Mouse (Mus musculus): ENCODE results near the gene Catsperz. TPM values are rescaled to one million over a fixed set of nuclear protein-coding genes. Genes with fewer than 3 reads are reported as not detected.
"Not testable (repeated sequence)": the region's sequence is repeated elsewhere in the genome, so short reads cannot be mapped to it uniquely, and the experiment has no call there.

Gene Catsperz
- polyA plus RNA-seq, 1 experiment from 2014 or later, result 2.3 TPM

GRCm38 (mm10) chr19:6904846-6905245 lies 20.3 kb downstream of the Catsperz start:
- peaks cover 14% of the 10 kb centered on the region for H3K4me1 ChIP-seq (replicated peaks)

GRCm38 (mm10) chr19:6903031-6903430 lies 22.1 kb downstream of the Catsperz start:
- 92% methylated on average over 1 of the region's 1 CpGs for WGBS
- ATAC-seq (ENCODE audit: insufficient number of reproducible peaks, low FRiP score), result no peak
- H3K4me3 ChIP-seq, result no peak overlapping the region
- peaks cover 7% of the 10 kb centered on the region for H3K4me1 ChIP-seq (replicated peaks)
- no peak overlapping the region for H3K27ac ChIP-seq (ENCODE audit: poor library complexity, severe bottlenecking)
- no peak overlapping the region for H3K9ac ChIP-seq
- peaks cover 8% of the 10 kb centered on the region; the same call in 1 of the 2 replicates for H3K9me3 ChIP-seq (replicated peaks)
- peaks cover 36% of the 10 kb centered on the region for H3K36me3 ChIP-seq
- no peak overlapping the region for H3K4me2 ChIP-seq
- H3K27me3 ChIP-seq (replicated peaks), result no peaks in the 10 kb centered on the region

More at GRCm38 (mm10) chr19:6904846-6905245, 20.3 kb downstream of the Catsperz start:
- H3K27me3 ChIP-seq (replicated peaks), result no peaks in the 10 kb centered on the region
- peaks cover 6% of the 10 kb centered on the region; the same call in 1 of the 2 replicates for H3K9me3 ChIP-seq (replicated peaks)
- H3K27ac ChIP-seq (ENCODE audit: poor library complexity, severe bottlenecking), result no peak overlapping the region
- H3K36me3 ChIP-seq, result peaks cover 36% of the 10 kb centered on the region
- H3K4me3 ChIP-seq, result no peak overlapping the region
- H3K4me2 ChIP-seq, result no peak overlapping the region
- 74% methylated on average over 2 of the region's 2 CpGs for WGBS
- ATAC-seq (ENCODE audit: insufficient number of reproducible peaks, low FRiP score), result no peak
- H3K9ac ChIP-seq, result no peak overlapping the region

GRCm38 (mm10) chr19:6899641-6900040 lies 25.5 kb downstream of the Catsperz start:
- ATAC-seq (ENCODE audit: insufficient number of reproducible peaks, low FRiP score), result no peak
- peaks cover 19% of the 10 kb centered on the region for H3K9me3 ChIP-seq (replicated peaks)
- H3K36me3 ChIP-seq, result peaks cover 11% of the 10 kb centered on the region
- H3K4me2 ChIP-seq, result no peak overlapping the region
- H3K9ac ChIP-seq, result no peak overlapping the region
- H3K27ac ChIP-seq (ENCODE audit: poor library complexity, severe bottlenecking), result no peak overlapping the region
- H3K27me3 ChIP-seq (replicated peaks), result no peaks in the 10 kb centered on the region
- WGBS, result 81% methylated on average over 4 of the region's 4 CpGs
- H3K4me3 ChIP-seq, result no peak overlapping the region
- H3K4me1 ChIP-seq (replicated peaks), result no peaks in the 10 kb centered on the region

- H3K4me2 ChIP-seq; ATAC-seq (ENCODE audit: insufficient number of reproducible peaks, low FRiP score); H3K9ac ChIP-seq; H3K4me3 ChIP-seq; H3K4me1 ChIP-seq (replicated peaks); H3K27me3 ChIP-seq (replicated peaks); H3K27ac ChIP-seq (ENCODE audit: poor library complexity, severe bottlenecking); H3K36me3 ChIP-seq: not testable (repeated sequence)
- 75% methylated on average over 18 of the region's 18 CpGs for WGBS
- H3K9me3 ChIP-seq (replicated peaks), result peaks cover 19% of the 10 kb centered on the region
Measured at GRCm38 (mm10) chr19:6895608-6896305, 29.4 kb downstream of the Catsperz start.

- Histone ChIP-seq H3K4me2 (no peak overlapping the region), H3K9ac (no peak overlapping the region), H3K27me3 (replicated peaks) (no peaks in the 10 kb centered on the region), H3K4me1 (replicated peaks) (no peaks in the 10 kb centered on the region), H3K36me3 (no peaks in the 10 kb centered on the region), H3K4me3 (no peak overlapping the region), H3K9me3 (replicated peaks) (peaks cover 10% of the 10 kb centered on the region), H3K27ac (ENCODE audit: poor library complexity, severe bottlenecking) (no peak overlapping the region)
- 83% methylated on average over 14 of the region's 14 CpGs for WGBS
- ATAC-seq (ENCODE audit: insufficient number of reproducible peaks, low FRiP score), result no peak
Measured at GRCm38 (mm10) chr19:6893731-6894451, 31.3 kb downstream of the Catsperz start.

- H3K27me3 ChIP-seq (replicated peaks), result no peaks in the 10 kb centered on the region
- H3K4me3 ChIP-seq, result no peak overlapping the region
- WGBS, result 48% methylated on average over 4 of the region's 4 CpGs
- H3K9ac ChIP-seq, result no peak overlapping the region
- H3K4me2 ChIP-seq, result no peak overlapping the region
- no peak for ATAC-seq (ENCODE audit: insufficient number of reproducible peaks, low FRiP score)
- H3K9me3 ChIP-seq (replicated peaks), result peaks cover 9% of the 10 kb centered on the region
- H3K36me3 ChIP-seq, result no peaks in the 10 kb centered on the region
- no peak overlapping the region for H3K27ac ChIP-seq (ENCODE audit: poor library complexity, severe bottlenecking)
- H3K4me1 ChIP-seq (replicated peaks), result no peaks in the 10 kb centered on the region
Measured at GRCm38 (mm10) chr19:6892512-6892911, 32.7 kb downstream of the Catsperz start.

DNA sequence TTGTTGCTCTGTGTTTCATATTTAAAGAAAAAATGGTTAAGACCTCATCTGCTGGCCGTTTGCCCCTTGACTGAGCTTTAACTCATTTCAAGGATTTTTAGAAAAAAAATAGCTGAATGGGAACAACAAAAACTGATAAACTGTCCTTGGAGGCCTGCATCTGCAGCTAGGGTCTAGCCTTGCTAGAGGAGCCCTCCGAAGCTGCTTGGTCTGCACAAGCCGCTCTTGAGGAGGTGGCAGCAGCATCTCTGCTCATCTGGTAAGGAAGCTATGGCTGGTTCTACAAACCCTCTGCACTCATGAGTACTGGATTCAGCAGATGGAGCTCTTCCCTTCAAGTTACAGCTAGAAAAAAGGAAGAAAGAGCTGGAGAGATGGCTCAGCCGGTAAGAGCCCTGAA lies 47.2 kb downstream of the Catsperz start:
- Histone ChIP-seq H3K4me1 (replicated peaks) (no peaks in the 10 kb centered on the region), H3K27me3 (replicated peaks) (no peaks in the 10 kb centered on the region), H3K4me2 (no peak overlapping the region), H3K4me3 (no peak overlapping the region), H3K36me3 (no peaks in the 10 kb centered on the region), H3K27ac (ENCODE audit: poor library complexity, severe bottlenecking) (no peak overlapping the region), H3K9ac (no peak overlapping the region), H3K9me3 (replicated peaks) (peaks cover 8% of the 10 kb centered on the region; the same call in 1 of the 2 replicates)
- ATAC-seq (ENCODE audit: insufficient number of reproducible peaks, low FRiP score), result no peak
- WGBS, result 69% methylated on average over 4 of the region's 4 CpGs

DNA sequence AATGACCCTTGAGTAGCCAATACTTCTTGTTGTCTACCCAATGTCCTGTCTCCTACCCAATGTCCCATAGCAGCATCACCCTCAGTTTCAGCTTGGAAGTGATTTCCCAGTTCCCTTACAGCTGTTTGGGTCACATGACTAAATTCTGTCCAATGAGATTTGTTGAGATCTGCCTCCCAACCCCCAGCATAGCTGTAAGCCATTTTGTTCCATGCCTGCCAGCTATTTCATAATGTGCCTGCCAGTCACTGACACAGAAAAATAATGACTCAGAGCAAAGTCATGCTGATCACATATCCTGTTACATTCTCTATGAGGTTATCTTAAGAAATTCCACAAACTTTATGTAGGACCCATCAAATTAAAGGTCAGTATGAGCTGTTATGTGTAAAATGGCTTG lies 48.4 kb downstream of the Catsperz start:
- no peak overlapping the region for H3K4me3 ChIP-seq
- H3K9me3 ChIP-seq (replicated peaks), result peaks cover 8% of the 10 kb centered on the region; the same call in 1 of the 2 replicates
- no peaks in the 10 kb centered on the region for H3K4me1 ChIP-seq (replicated peaks)
- no peak overlapping the region for H3K9ac ChIP-seq
- ATAC-seq (ENCODE audit: insufficient number of reproducible peaks, low FRiP score), result no peak
- no peak overlapping the region for H3K4me2 ChIP-seq
- no peaks in the 10 kb centered on the region for H3K27me3 ChIP-seq (replicated peaks)
- H3K27ac ChIP-seq (ENCODE audit: poor library complexity, severe bottlenecking), result no peak overlapping the region
- no peaks in the 10 kb centered on the region for H3K36me3 ChIP-seq

GRCm38 (mm10) chr19:6875834-6876233 lies 49.3 kb downstream of the Catsperz start:
- no peaks in the 10 kb centered on the region for H3K36me3 ChIP-seq
- WGBS, result 80% methylated on average over 6 of the region's 6 CpGs
- no peak overlapping the region for H3K4me3 ChIP-seq

GRCm38 (mm10) chr19:6874257-6874656 lies 50.9 kb downstream of the Catsperz start:
- ATAC-seq (ENCODE audit: insufficient number of reproducible peaks, low FRiP score), result no peak
- WGBS, result 62% methylated on average over 1 of the region's 1 CpGs
- H3K4me2 ChIP-seq, result no peak overlapping the region
- H3K27me3 ChIP-seq (replicated peaks), result no peaks in the 10 kb centered on the region
- no peaks in the 10 kb centered on the region for H3K9me3 ChIP-seq (replicated peaks)
- no peak overlapping the region for H3K9ac ChIP-seq
- H3K27ac ChIP-seq (ENCODE audit: poor library complexity, severe bottlenecking), result no peak overlapping the region
- H3K36me3 ChIP-seq, result no peaks in the 10 kb centered on the region
- no peaks in the 10 kb centered on the region for H3K4me1 ChIP-seq (replicated peaks)
- no peak overlapping the region for H3K4me3 ChIP-seq

More at GRCm38 (mm10) chr19:6875834-6876233, 49.3 kb downstream of the Catsperz start:
- ATAC-seq (ENCODE audit: insufficient number of reproducible peaks, low FRiP score), result no peak
- Histone ChIP-seq H3K4me1 (replicated peaks) (no peaks in the 10 kb centered on the region), H3K4me2 (no peak overlapping the region), H3K27me3 (replicated peaks) (no peaks in the 10 kb centered on the region), H3K9ac (no peak overlapping the region), H3K27ac (ENCODE audit: poor library complexity, severe bottlenecking) (no peak overlapping the region), H3K9me3 (replicated peaks) (peaks cover 7% of the 10 kb centered on the region; the same call in 1 of the 2 replicates)

DNA sequence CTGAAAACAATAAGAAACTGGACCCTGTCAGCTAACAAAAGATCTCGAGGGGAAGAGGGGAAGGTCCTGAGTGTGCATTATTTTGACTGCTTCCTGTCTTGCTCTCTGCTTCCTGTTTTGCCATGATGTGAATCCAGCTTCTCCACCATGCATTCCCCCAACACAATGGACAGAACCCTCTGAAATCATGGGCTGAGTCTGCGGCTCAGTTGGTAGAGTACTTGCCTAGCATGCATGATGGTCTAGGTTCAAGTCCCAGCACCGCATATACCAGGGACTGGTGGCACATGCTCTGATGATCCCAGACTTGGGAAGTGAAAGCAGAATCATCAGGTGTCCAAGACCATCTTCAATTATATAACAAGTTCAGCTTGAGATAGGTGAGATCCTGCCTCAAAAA lies 52.5 kb downstream of the Catsperz start:
- Histone ChIP-seq H3K27ac (ENCODE audit: poor library complexity, severe bottlenecking) (no peak overlapping the region), H3K36me3 (no peaks in the 10 kb centered on the region), H3K9ac (no peak overlapping the region), H3K4me2 (no peak overlapping the region), H3K4me3 (no peak overlapping the region), H3K9me3 (replicated peaks) (no peaks in the 10 kb centered on the region), H3K27me3 (replicated peaks) (no peaks in the 10 kb centered on the region), H3K4me1 (replicated peaks) (no peaks in the 10 kb centered on the region)
- no peak for ATAC-seq (ENCODE audit: insufficient number of reproducible peaks, low FRiP score)
- WGBS, result 70% methylated on average over 3 of the region's 3 CpGs

Measured in heart, embryonic 12.5 days (tissue).